Mouse (Mus musculus): ENCODE data around the gene Fut9.

The Fut9 gene

DNA sequence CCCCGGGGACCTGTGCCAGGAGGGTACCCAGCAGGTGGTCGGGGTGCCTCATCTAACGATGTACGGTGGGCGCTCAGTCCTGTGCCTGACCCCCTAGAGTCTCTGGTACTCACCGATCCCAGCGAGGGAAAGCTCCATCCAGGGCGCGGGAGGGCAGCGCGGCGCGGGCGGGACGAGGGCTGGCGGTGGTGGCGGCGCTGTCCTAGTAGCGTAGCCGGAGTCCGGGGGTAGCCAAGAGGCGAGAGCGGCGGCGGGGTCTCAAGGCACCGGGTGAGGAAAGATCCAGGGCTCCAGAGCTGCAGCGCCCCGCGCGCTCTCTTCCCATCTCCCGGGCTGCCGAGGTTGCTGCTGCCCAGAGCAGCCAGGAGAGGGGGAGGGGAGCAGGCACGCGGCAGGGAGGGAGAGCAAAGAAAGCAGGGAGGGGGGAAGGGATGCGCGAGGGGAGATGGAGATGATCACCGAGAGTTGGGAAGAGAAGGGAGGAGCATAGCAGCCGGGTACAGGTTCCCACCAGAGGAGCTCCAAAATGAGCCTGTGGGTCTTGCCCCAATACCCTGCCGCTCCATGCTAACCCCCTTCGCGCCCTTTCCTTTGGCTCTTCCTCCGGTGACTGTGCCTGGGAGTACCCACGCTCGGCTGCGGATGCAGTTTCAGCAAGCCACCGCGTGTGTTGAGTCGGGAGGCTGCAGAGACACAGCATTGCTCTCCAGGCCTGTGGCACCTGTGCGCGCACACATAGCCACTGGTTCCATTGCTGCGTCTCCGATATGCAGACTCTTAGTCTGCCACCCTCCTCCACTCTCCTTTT is at the start of gene Fut9:
TSS of gene Fut9 (minus strand) at position 769 of the 808 bp plus-strand sequence.
- peak; percentile 41 for DNase-seq (ENCODE audit: low spot score)

DNA sequence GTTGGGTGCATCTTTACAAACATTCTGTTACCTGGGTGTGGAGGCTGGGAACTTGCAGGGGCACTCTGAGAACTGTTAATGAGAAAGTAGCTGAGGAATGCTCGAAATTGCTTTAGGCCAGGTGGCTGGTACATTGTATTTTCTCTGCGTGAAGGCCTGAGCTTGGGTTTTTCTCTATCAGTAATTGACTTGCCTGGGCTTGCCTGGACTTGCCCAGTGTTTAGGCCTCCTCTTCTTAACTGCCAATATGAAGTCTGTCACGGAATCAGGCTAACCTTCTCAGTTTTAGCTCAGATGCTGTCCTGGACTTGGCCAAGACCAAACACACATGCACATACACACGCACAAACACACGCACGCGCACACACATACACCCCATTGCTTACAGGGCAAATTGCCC is 15.7 kb upstream of the Fut9 start:
- DNase-seq (ENCODE audit: low spot score): peak; percentile 8

DNA sequence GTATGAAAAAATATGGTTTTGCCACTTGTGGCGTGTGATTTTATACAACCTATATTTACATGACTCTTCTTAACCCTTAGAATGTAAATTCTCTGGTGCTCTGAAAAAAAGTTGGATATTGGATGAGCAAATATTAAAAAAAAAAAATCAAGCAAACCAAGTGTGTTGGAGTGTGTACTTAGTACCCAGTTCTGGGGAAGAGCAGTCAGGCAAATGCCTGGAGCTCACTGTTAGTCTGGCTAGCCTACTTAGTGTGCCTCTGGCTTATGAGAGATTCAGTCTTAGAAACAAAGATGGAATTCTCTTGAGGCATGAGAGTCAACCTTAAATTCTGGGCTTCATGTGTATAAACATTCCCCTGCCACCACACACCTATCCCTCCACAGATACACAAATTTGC is 13.3 kb upstream of the Fut9 start:
- DNase-seq (ENCODE audit: low spot score): no peak

DNA sequence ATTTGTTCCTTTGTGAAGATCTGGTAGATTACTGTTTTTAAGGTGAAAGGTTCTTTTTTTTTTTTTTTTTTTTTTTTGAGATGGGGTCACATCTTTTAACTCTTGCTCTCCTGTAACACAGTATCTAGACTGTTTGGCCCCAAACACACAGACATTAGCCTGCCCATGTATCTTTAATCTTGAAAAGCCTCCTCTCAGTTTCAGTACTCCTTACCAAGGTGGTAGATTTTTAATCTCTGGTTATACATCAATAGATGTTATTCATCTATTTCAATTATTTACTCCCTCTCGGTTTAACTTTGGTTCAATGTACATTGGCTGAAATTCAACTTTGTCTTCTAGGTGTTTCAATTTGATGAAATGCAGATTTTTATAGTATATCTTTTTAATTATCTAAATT is 10.0 kb upstream of the Fut9 start:
- no peak for DNase-seq (ENCODE audit: low spot score)

DNA sequence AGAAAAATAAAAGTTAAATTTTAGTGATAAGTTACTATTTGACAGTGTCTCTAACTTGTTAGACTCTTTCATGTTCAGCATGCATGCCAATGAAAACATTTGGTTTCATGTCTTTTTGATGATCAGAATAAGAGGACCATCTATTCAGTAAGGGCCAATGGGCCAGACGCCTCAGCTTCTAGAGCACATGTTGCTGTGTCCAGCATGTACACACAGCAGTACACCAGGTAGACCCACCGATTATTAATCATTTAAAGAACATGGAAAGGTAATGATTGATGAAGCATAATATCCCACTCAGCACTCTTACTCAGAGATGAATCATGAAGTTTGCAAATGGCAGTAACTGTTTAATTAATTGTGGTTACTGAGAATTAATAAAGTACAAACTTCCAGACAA is 1.7 kb upstream of the Fut9 start:
- DNase-seq (ENCODE audit: low spot score): no peak

DNA sequence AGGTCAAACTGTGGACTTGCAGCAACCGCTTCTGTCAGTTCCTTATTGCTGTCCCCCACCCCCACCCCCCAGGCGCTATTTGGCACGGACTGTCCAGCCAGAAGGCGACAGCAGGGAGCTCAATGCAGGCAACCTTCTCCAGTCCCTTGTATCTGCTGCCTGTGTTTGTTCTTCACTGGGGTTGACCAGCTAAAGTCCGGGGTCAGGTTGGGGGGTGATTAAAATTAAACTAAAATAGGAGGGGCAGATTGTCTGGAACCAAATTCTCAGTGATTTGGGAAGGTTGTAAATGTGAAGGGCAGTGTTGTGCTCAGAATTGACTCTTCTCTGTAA is 206 bp upstream of the Fut9 start:
- DNase-seq (ENCODE audit: low spot score): no peak

DNA sequence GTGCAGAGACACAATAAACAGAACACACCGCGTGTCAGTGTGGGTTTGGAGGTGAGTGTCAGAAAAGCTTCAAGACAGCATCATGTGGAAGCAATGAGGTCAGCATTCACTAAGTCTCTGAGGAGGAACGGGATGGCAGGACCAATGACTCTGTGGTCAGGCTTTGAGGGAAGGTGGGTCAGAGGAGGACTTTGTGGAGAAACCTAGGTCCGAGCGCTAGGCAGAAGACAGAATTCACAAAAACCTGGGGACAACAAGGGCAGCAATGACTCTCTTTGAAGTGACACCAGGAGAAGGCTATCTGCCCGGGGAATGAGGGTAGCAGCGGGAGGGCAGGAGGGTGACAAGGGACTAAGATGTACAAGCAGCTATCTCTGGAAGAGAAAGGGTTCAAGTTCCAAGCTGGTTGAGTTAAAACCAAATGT is 981 bp downstream of the Fut9 start:
- no peak for DNase-seq (ENCODE audit: low spot score)

DNA sequence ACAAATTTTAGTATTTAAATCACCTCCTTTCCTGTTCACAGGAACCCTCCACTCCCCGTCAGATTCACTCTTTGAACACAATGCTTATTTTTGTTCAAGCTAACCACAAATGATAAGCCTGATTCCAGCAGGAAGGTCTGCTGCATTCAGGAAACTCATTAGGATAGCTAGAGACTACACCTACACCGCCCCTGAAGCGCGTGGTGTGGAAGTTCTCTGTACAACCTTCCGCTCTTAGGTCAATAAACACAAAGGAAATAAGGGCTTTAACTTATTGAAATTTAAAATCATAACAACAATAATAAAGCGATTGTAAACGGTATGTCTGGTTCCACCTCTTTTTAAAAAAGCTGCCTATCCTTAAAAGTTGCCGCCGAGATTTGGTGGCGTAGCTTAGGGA is 1.6 kb downstream of the Fut9 start:
- no peak for DNase-seq (ENCODE audit: low spot score)

DNA sequence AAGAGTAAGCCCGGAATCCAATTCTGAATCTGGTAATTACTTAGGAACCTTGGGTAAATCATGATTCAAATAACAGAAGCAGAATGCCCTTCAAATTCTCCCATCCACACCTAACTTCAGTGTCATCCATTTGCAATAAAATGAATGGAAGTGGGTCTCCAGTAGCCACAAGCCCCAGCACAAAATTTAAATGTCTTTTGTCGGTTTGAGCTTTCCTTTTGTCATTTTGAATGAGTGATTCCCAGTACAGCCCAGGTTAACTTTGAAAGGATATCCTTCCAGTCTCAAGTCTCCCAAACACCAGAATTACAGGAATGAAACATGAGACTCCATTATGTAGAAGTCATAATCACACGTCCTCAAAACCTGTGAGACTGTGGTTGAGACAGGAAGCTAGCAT is 3.9 kb downstream of the Fut9 start:
- no peak for DNase-seq (ENCODE audit: low spot score)

DNA sequence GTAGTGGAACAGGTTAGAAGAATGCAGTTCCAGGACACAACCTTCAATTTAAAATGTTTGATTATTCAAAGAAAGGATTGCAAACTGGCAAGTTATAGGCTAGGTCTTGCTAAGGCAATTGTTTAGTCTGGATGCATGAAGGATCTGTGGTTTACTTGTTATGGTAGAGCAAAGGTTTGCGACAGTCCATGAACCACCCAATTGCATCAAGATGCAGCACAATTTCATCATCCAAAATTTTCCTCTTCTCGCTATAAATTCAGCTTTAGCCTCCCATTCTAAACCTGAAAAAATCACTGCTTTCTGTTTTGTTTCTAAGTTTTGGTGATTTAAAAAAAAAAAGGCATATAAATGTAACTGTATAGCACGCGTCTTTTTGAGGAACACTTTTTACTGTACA is 14.8 kb downstream of the Fut9 start:
- no peak for DNase-seq (ENCODE audit: low spot score)

DNA sequence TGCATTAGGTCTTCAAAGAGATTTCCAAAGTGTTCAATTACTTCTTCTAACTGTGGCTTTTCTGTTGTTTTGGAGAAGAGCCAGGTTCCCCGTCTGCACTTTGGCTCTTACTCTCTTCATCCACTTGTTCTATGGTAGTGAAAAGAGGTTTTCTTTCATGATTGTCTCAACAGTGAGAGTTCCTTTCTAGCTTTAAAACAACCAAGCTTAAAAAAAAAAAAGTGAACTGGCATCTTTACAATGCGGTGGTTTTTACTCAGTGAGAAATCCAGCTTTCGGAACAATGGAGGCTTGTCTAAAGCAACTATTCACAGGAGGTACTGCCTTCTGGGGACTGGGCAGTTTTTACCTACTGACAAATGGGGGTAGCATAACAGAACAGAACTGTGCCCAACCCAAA is 31.4 kb downstream of the Fut9 start:
- no peak for DNase-seq (ENCODE audit: low spot score)

DNA sequence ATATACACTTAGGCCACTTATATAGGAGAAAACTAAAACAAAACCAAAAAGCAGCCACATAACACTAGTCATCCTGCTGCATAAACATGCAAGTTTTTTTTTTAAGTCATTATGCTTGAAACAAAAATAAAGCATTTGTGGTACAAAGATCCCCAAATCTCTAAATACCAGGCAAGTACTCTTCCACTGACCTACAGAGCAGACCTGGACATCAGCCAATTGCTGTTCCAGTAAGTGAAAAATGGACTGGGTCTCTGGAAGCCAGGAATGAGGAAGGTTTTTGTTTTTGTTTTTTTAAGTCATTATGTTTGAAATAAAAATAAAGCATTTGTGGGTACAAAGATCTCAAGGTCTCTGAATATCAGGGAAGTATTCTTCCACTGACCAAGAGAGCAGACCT is 37.0 kb downstream of the Fut9 start:
- no peak for DNase-seq (ENCODE audit: low spot score)

DNA sequence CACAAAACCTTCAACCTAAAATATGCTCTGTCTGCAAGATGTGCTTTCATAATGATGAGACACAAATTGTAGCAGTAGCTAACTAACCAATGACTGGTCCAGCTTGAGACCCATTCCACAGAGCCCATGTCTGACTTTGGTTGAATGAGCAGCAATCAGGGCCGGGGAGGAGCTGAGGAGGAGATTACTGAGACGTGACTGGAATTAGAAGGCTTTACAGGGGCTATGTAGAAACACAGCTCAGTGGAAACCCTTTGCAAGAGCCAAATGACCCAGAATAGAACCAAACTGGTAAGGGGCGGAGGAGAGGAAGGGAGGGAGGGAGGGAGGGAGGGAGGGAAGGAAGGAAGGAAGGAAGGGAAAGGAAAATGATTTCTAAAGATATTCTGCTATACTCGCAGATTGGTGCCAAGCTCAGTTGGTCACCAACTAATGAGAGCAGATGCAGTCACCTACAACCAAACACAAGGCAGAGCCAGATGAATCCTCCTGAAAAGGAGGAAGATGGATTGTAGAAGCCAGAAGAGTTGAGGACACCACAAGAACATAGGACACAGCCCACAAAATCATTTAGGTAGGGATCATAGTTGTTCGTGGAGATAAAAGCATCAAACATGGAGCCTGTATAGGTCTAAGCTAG is 42.0 kb downstream of the Fut9 start:
- no peak for DNase-seq (ENCODE audit: low spot score)

DNA sequence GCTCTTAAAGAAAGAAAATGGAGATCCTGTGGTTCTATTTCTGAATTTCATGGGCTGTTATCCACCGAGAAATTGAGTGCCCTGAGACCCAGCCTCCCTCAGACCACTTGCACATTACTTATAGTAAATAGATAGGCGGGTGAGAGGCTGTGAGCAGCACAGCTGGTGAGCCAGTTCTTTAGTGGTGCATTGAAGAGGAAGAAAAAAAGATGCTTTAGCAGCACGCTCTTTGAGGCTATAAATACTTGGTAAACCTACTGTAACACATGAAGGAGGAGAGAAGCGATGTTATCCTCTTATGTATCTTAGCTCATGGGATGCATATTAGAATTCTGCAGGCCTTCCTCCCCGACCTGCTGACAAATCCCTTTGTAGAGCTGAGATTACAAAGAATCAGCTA is 58.5 kb downstream of the Fut9 start:
- DNase-seq (ENCODE audit: low spot score): no peak

DNA sequence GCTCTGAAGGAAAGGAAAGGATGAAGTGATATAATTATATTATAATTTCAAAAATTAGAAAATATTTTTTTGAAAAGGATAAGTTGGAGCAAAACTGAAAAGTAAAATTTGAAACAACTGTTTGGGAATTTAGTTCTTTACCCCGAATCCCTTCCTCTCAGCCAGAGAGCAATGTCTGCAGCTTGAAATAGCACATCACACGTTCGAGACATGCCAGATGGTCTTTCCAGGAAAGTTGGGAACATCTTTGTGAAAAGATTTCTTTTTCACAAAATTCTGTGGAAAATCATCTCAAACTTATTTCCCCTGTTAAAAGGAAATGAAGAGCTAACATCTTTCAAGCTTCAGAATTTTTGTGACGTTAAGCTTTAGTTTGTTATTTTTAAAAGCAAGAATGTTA is 61.3 kb downstream of the Fut9 start:
- no peak for DNase-seq (ENCODE audit: low spot score)

DNA sequence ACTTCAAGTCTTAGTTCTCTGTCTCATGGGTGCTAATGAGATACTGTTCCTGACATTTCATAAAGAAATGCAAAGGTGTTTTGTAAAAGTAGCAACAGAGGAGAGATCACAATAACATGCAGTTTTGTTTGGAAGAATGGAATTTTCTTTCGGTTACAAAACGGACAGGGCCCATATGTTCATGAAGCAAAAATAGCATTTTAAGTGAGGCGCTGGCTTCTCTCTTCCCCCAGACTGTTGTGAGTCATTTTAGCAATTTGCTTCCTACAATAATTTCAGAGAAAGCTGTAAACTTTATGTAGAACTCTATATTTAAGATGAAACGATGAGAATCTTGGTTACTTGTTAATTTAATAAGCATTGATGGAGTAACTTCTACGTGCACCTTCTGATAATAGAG is 78.5 kb downstream of the Fut9 start:
- no peak for DNase-seq (ENCODE audit: low spot score)

DNA sequence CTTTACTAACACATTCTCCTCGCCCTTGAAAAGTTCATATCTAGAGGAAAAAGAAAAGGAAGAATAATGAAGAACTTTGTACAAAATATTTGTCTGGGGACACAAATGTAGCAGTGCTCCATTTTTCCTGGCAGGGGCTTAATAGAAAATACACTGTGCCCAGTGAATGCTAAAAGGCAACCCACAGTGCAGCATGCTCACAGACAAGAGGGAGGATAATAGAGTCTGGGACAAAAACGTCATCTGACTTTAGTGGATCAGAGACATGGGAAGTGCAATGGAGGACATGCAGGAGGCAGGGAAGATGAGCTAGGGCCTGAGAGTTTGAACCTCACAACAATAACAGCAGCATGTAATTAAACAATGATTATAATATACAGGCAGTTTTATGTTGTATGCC is 86.1 kb downstream of the Fut9 start:
- DNase-seq (ENCODE audit: low spot score): no peak

DNA sequence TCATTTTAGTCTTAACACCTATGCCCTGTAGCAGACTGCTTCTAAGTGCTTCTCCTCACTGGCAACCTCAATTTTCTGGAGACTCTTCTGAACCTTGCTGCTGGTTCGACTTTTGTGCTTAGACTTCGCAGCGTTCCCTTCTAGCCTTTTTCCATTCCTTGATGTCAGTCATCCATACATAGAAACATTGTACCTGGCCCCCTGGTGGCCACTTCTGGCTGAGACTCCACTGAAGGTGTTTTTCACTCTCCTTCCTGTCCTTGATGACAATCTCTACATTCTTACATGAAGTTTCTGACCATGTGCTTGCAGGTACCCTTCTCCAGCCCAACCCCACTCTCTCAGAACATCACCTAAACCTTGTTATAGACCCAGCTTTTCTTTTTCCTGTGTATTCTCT is 115.1 kb downstream of the Fut9 start:
- DNase-seq (ENCODE audit: low spot score): no peak

DNA sequence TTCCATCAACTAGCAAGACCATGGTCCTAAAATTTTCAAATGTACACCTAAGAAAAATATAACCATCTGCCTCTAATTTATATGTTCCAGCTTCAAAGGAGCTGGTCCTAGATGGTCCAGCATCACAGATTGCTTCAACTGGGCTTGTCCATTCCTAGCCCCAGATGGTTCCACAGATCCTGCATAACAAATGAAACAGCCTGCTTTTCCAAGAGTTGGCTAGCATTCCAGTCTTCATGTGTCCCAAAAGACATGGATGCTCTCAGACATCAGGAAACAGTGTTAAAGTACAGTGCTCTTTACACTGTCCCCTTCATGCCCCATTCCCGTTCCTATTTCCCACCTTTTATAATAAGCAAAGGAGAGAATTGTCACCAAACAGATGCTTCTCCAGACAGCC is 135.8 kb downstream of the Fut9 start:
- DNase-seq (ENCODE audit: low spot score): no peak

DNA sequence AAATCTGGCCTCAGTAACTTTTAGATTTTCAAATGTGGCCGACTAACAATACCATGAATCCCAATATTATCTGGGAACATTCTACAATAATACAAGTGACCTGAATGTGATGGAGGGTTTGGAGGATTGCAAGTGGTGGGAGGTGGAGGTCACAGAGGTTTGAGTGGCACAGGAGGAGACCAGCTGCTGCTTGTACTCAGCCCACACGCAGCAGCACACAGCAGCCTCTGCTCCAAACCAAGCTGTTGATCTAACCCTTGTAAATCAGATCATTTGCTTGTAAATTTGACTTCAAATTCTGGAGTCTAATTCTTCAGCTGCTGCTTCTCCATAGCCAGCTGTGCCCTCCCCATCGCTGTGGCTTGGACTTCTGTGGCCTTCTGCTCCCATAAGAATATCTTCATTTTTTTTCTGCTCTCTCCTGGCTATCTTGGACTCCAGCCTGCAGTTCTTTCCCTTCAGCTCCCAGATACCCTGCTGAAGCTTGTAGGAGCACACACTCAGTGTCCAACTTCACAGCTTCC is 138.8 kb downstream of the Fut9 start:
- no peak for DNase-seq (ENCODE audit: low spot score)

DNA sequence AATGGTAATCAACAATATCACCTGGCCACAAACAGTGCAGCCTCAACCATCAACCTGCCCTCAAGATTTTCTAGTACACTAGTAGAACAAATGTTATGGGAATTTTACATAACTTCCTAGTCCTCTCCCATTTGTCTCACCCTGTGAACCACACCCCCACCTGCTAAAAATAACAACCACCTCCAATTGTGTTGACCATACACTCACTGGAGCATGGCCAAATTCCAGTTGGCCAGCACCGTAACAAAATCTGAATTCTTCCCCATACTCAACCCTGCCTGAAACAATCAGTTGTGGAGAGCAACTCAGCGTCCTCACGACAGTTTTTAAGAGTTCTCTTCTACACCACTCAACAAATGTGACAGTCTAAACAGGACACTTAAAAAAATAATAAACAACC is 141.3 kb downstream of the Fut9 start:
- DNase-seq (ENCODE audit: low spot score): no peak

DNA sequence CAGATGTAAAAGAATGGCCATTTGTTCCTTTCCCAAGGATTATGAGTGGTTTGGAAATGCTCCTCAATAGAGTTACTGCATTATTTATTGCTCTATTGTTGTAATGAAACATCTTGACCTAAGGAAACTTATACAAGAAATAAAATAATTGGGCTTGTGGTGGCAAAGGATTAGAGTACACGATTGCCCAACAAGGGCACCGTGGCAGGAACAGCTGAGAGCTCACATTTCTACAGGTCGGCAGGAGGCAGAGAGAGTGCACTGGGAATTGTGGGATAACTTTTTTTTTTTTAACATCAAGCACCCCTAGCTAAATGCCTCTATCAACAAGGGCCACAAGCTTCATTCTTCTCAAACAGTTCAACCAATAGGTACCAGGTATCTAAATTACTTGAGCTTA is 148.1 kb downstream of the Fut9 start:
- DNase-seq (ENCODE audit: low spot score): no peak

DNA sequence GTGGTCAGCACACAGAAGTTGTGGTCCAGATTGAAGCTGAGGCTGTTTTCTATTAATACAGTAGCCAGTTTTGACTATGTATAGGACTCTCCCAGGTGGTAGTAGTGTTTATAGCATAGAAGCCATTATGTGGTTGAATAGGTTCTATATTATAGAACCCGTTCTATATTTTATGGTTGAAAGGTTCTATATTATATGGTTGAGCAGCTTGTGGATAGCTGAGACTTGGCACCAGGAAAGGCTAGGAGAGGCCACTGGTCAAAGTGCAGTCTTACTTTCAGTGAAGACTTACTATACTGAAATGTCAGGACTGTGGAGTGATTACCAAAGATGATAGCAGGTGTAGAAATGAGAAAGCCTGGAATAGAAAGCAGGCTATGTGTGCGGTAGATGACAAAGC is 151.9 kb downstream of the Fut9 start:
- no peak for DNase-seq (ENCODE audit: low spot score)

DNA sequence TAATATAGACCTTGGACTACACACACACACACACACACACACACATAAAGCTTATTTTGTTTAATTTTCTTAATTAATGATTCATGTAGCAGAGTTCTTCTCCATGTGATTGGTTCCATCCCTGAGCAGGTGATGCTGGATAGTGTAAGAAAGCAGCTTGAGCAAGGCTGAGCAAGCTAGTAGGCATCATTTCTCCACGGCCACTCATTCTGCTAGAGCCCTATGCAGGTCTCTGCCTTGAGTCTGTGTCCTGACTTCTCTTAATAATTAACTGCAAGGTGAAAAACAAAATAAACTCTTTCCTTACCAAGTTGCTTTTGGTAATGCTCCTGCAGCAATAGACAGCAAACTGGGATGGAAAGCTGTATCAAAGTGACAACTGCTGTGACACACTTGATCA is 152.5 kb downstream of the Fut9 start:
- DNase-seq (ENCODE audit: low spot score): no peak

All from urinary bladder, postnatal 14 days (tissue).